19 mouse cellular contexts compared by ENCODE assay signal in genomic region chr9:43167081-43167480, GRCm38 (mm10). TPM values are rescaled to one million over a fixed set of nuclear protein-coding genes. Genes with fewer than 3 reads are reported as not detected.
"Had no signal": no experiment of that assay in that cellular context is flagged by ENCODE, and none has a peak within 500 bp of the region (broad histone marks: within the 10 kb centered on the region; RNA-seq: fewer than 3 reads in every experiment).

No protein-coding gene starts in this region.

- H3K4me1 ChIP-seq: kidney, embryonic 15.5 days; liver, embryonic 13.5 days; midbrain, embryonic 12.5 days; midbrain, embryonic 15.5 days; neural tube, embryonic 12.5 days; neural tube, embryonic 15.5 days had no signal

- H3K9ac ChIP-seq: kidney, embryonic 15.5 days; liver, embryonic 13.5 days; lung, embryonic 15.5 days; midbrain, embryonic 12.5 days; midbrain, embryonic 15.5 days; neural tube, embryonic 12.5 days; neural tube, embryonic 15.5 days had no signal

- H3K4me3 ChIP-seq: kidney, embryonic 15.5 days; left cerebral cortex, adult 2 months; liver, embryonic 13.5 days; lung, embryonic 15.5 days; midbrain, embryonic 12.5 days; midbrain, embryonic 15.5 days; neural tube, embryonic 12.5 days; neural tube, embryonic 15.5 days had no signal

- H3K9me3 ChIP-seq: kidney, embryonic 15.5 days; liver, embryonic 13.5 days; lung, embryonic 15.5 days; midbrain, embryonic 12.5 days; midbrain, embryonic 15.5 days; neural tube, embryonic 12.5 days; neural tube, embryonic 15.5 days had no signal

- H3K27me3 ChIP-seq: kidney, embryonic 15.5 days; liver, embryonic 13.5 days; lung, embryonic 15.5 days; midbrain, embryonic 15.5 days; neural tube, embryonic 12.5 days; neural tube, embryonic 15.5 days had no signal

- H3K4me2 ChIP-seq: kidney, embryonic 15.5 days; liver, embryonic 13.5 days; lung, embryonic 15.5 days; midbrain, embryonic 12.5 days; midbrain, embryonic 15.5 days; neural tube, embryonic 12.5 days; neural tube, embryonic 15.5 days had no signal

- H3K27ac ChIP-seq: kidney, embryonic 15.5 days; left cerebral cortex, adult 2 months; liver, embryonic 13.5 days; lung, embryonic 15.5 days; macrophage; midbrain, embryonic 12.5 days; midbrain, embryonic 15.5 days; neural tube, embryonic 12.5 days; neural tube, embryonic 15.5 days had no signal

- ATAC-seq: midbrain, embryonic 15.5 days had no signal

- H3K36me3 ChIP-seq: kidney, embryonic 15.5 days; liver, embryonic 13.5 days; lung, embryonic 15.5 days; midbrain, embryonic 12.5 days; midbrain, embryonic 15.5 days; neural tube, embryonic 12.5 days; neural tube, embryonic 15.5 days had no signal

- DNase-seq: kidney, adult 2 months; kidney, postnatal 10 days; kidney, postnatal 36 days; layer of hippocampus, postnatal 36 days; liver, embryonic 13.5 days; retina, postnatal 1 day; right cerebral cortex, postnatal 25 days; spleen, adult 18-20 months; thymus, postnatal 36 days had no signal

RNA-seq across cellular contexts. Expression of gene Pou2f3, which starts 43.1 kb away (rescaled TPM):
- polyA plus RNA-seq: kidney, embryonic 15.5 days; limb, embryonic 11.5 days; liver, adult 2 months; liver, embryonic 13.5 days; macrophage; midbrain, embryonic 12.5 days; neural tube, embryonic 12.5 days; neural tube, embryonic 15.5 days had no signal

RNA-seq across cellular contexts. Expression of gene Tmem136, which starts 50.7 kb away (rescaled TPM):
- polyA plus RNA-seq: macrophage had no signal
